Mouse (Mus musculus) limb, embryonic 10.5 days (tissue): Measurements from ENCODE around the gene Anxa6. TPM values are rescaled to one million over a fixed set of nuclear protein-coding genes. Genes with fewer than 3 reads are reported as not detected.

Source experiments
- polyA plus RNA-seq: library from polyadenylated mRNA; unstranded; fragments of >200 nt; fragmentation: Nextera tagmentation; extraction: Ambion mirVana; gene quantifications from 2 replicates; pipeline ENCODE4 v1.2.1, GENCODE M21; 2016

Gene Anxa6
- polyA plus RNA-seq, 1 experiment from 2014 or later = 69.1 TPM

Other genes with a start within 250 kb of the Anxa6 start
- 136 and 140 TPM in 2 replicates for gene Cdc42se2, start 245.8 kb downstream of the Anxa6 start, polyA plus RNA-seq
- 6.5 and 7.9 TPM in 2 replicates for gene Lyrm7, start 172.5 kb downstream of the Anxa6 start, polyA plus RNA-seq
- 550 and 645 TPM in 2 replicates for gene Hint1, start 167.1 kb downstream of the Anxa6 start, polyA plus RNA-seq
- 52.0 and 60.7 TPM in 2 replicates for gene Gpx3, start 131.0 kb downstream of the Anxa6 start, polyA plus RNA-seq
- gene Tnip1, start 70.5 kb downstream of the Anxa6 start, polyA plus RNA-seq = 10.0 and 14.0 TPM in 2 replicates
- gene Ccdc69, start 44.7 kb upstream of the Anxa6 start, polyA plus RNA-seq = 0.61 and 0.85 TPM in 2 replicates
- gene Gm2a, start 64.7 kb upstream of the Anxa6 start, polyA plus RNA-seq = 4.5 and 7.2 TPM in 2 replicates
- not detected in 2 replicates for gene Slc36a3, start 118.3 kb upstream of the Anxa6 start, polyA plus RNA-seq
- gene Slc36a2, start 151.6 kb upstream of the Anxa6 start, polyA plus RNA-seq = 0.06 and 0.29 TPM in 2 replicates
- 1.2 TPM in 2 replicates for gene Slc36a1, start 170.9 kb upstream of the Anxa6 start, polyA plus RNA-seq